Mouse (Mus musculus) spleen, adult 2 months (tissue): Measurements from ENCODE around the gene Vmn1r135.
"Not testable (repeated sequence)": the region's sequence is repeated elsewhere in the genome, so short reads cannot be mapped to it uniquely, and the experiment has no call there.

ENCODE experiments used
- CTCF ChIP-seq: fragments of 200-500 bp; IDR thresholded peaks from 2 replicates; pipeline ENCODE4 v1.5.1; 2011; ENCODE audit warnings: mild to moderate bottlenecking, inconsistent platforms; ENCODE audit not compliant: insufficient read depth, insufficient read length, insufficient replicate concordance; ENCODE audit errors: extremely low read depth
- POLR2A ChIP-seq: fragments of 200-500 bp; IDR thresholded peaks from 2 replicates; pipeline ENCODE4 v1.6.1; 2011; ENCODE audit warnings: low read depth, low read length, inconsistent platforms

DNA sequence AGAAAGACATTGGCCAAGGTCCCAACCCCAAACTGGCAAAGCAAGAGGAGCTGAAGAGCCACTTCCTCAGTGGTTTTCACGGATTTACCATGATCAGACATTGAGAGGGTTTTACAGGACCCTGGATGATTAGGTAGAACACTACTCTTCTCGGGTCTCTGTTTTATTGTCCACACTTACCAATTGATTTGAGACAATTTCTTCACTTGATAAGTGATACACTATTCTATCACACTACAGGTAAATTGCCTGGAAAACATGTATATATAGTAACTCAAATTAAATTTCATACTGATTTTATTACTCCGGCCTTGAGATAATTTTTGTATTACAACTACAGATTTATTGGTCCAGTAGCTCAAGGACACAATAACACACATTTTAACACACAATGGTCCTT lies 35.5 kb upstream of the Vmn1r135 start, which contains the start of gene Gm4177:
- TF ChIP-seq POLR2A, CTCF: not testable (repeated sequence)
